ENCODE assay signal across 14 mouse cellular contexts in genomic region chr4:86686564-86686963, GRCm38 (mm10). TPM values are rescaled to one million over a fixed set of nuclear protein-coding genes. Genes with fewer than 3 reads are reported as not detected.
DNase-seq lines count a peak whose midpoint lies in the region; ATAC-seq and TF ChIP-seq lines count a peak whose summit lies in the region.
"Had no signal": no experiment of that assay in that cellular context is flagged by ENCODE, and none has a peak within 500 bp of the region (broad histone marks: within the 10 kb centered on the region; RNA-seq: fewer than 3 reads in every experiment).

No protein-coding gene starts in this region.

- no peaks in the 10 kb centered on the region for H3K79me2 ChIP-seq in MEL (ENCODE audit: control insufficient read depth, insufficient read depth, low read length, poor library complexity)

- peak; percentile 34; the same call in 1 of the 2 replicates for ATAC-seq in lung, embryonic 15.5 days (ENCODE audit: borderline replicate concordance, extremely low read depth, low FRiP score, low TSS enrichment)
- ATAC-seq in megakaryocyte-erythroid progenitor cell, adult 5-6 weeks (replicated peaks; ENCODE audit: low FRiP score, low TSS enrichment, poor library complexity, severe bottlenecking): peak; percentile 66; the same call in 1 of the 2 replicates
- ATAC-seq: midbrain, embryonic 15.5 days had no signal

- TF ChIP-seq RAD21 in MEL (IDR thresholded peaks at IDR 0.05; ENCODE audit: low read depth, low read length): no peak

- no peaks in the 10 kb centered on the region for H3K9me3 ChIP-seq in lung, embryonic 15.5 days
- no peaks in the 10 kb centered on the region for H3K9me3 ChIP-seq in MEL (replicated peaks; ENCODE audit: insufficient read depth, low read length)
- H3K9me3 ChIP-seq: midbrain, embryonic 15.5 days; neural tube, embryonic 12.5 days had no signal

- H3K27ac ChIP-seq in lung, embryonic 15.5 days: peak overlapping the region; percentile 67
- H3K27ac ChIP-seq in MEL (ENCODE audit: control insufficient read depth, low read depth, low read length): peak overlapping the region; percentile 73
- H3K27ac ChIP-seq: midbrain, embryonic 15.5 days; neural tube, embryonic 12.5 days had no signal

- H3K4me1 ChIP-seq in lung, embryonic 15.5 days: peaks cover 27% of the 10 kb centered on the region
- H3K4me1 ChIP-seq in MEL (ENCODE audit: control insufficient read depth in 1 of 2, insufficient read depth in 2 of 2, low read length in 2 of 2): peaks cover 12 to 33% of the 10 kb centered on the region in 2 experiments
- H3K4me1 ChIP-seq: midbrain, embryonic 15.5 days; neural tube, embryonic 12.5 days had no signal

- H3K9ac ChIP-seq in lung, embryonic 15.5 days: no peak overlapping the region
- H3K9ac ChIP-seq in MEL (ENCODE audit: control insufficient read depth, low read depth, low read length, poor library complexity, severe bottlenecking): peak overlapping the region; percentile 56
- H3K9ac ChIP-seq: midbrain, embryonic 15.5 days; neural tube, embryonic 12.5 days had no signal

- no peak overlapping the region for H3K4me3 ChIP-seq in lung, embryonic 15.5 days
- peak overlapping the region; percentile 27 to 33; a peak in 3 of 4 replicates for H3K4me3 ChIP-seq in MEL (ENCODE audit: control insufficient read depth in 1 of 2, insufficient read depth in 1 of 2, low read depth in 2 of 2, low read length in 2 of 2)
- H3K4me3 ChIP-seq: midbrain, embryonic 15.5 days; neural tube, embryonic 12.5 days had no signal

- peak in 1 of 2 experiments; percentile 69; a peak in 2 of 4 replicates for TF ChIP-seq EP300 in MEL (IDR thresholded peaks at IDR 0.05; ENCODE audit: low read depth in 1 of 2, low read length in 2 of 2)

- TF ChIP-seq POLR2A in MEL (IDR thresholded peaks at IDR 0.05; ENCODE audit: control insufficient read depth in 1 of 2, insufficient read depth in 1 of 2, low read depth in 1 of 2, low read length in 2 of 2, poor library complexity in 1 of 2): no peak

- TF ChIP-seq CTCF in MEL (IDR thresholded peaks at IDR 0.05 in 2 of 3, conservative IDR thresholded peaks at IDR 0.05 in 1 of 3; ENCODE audit: control insufficient read depth in 1 of 3, insufficient read depth in 1 of 3, low read depth in 2 of 3, low read length in 3 of 3, poor library complexity in 1 of 3, severe bottlenecking in 1 of 3): no peak

- no peaks in the 10 kb centered on the region for H3K36me3 ChIP-seq in lung, embryonic 15.5 days
- peaks cover 0 to 29% of the 10 kb centered on the region in 2 experiments; a peak in 2 of 4 replicates for H3K36me3 ChIP-seq in MEL (ENCODE audit: control insufficient read depth in 1 of 2, insufficient read depth in 2 of 2, low read length in 2 of 2)
- H3K36me3 ChIP-seq: midbrain, embryonic 15.5 days; neural tube, embryonic 12.5 days had no signal

- H3K27me3 ChIP-seq in lung, embryonic 15.5 days: no peaks in the 10 kb centered on the region
- no peaks in the 10 kb centered on the region for H3K27me3 ChIP-seq in MEL (ENCODE audit: control insufficient read depth in 1 of 2, insufficient read depth in 2 of 2, low read length in 2 of 2)
- H3K27me3 ChIP-seq: midbrain, embryonic 15.5 days; neural tube, embryonic 12.5 days had no signal

- intact Hi-C loops in heart, postnatal 10 days (cut with DNase I): no loop called here
- intact Hi-C loops in heart, postnatal 25 days (cut with DNase I): loop anchor here (2.0 kb wide), 1 partner anchor 16 kb away; the partner anchor contains the start of gene Plin2

- no peak overlapping the region for H3K4me2 ChIP-seq in lung, embryonic 15.5 days
- H3K4me2 ChIP-seq: midbrain, embryonic 15.5 days; neural tube, embryonic 12.5 days had no signal

- 40% methylated on average over 3 of the region's 3 CpGs for WGBS in lung, embryonic 15.5 days

- peak; percentile 48 to 49 for DNase-seq in heart, postnatal 10 days
- no peak for DNase-seq in heart, postnatal 25 days (ENCODE audit: low spot score)
- no peak for DNase-seq in lung, postnatal 10 days
- DNase-seq in MEL (ENCODE audit: low read depth, low spot score): peak; percentile 85
- no peak for DNase-seq in right cerebral cortex, postnatal 14 days
- DNase-seq: cerebellum, adult 9-11 months; kidney, postnatal 36 days; layer of hippocampus, postnatal 36 days; left cerebral cortex, postnatal 4 days; right cerebral cortex, postnatal 4 days had no signal

TF ChIP-seq in MEL, 35 proteins besides CTCF, POLR2A, EP300 and RAD21:
- peak; percentile 83 for TF ChIP-seq GATA1 (IDR thresholded peaks at IDR 0.05; ENCODE audit: low read depth, low read length)
- no peak for TF ChIP-seq USF2 (IDR thresholded peaks at IDR 0.05; ENCODE audit: borderline replicate concordance in 1 of 2, insufficient read depth in 1 of 2, low read depth in 1 of 2, low read length in 2 of 2)
- TF ChIP-seq ETS1 (IDR thresholded peaks at IDR 0.05; ENCODE audit: low read depth, low read length): peak; percentile 97
- TF ChIP-seq SIN3A (IDR thresholded peaks at IDR 0.05; ENCODE audit: low read length): no peak; the same call in 1 of the 2 replicates
- peak; percentile 48; the same call in 1 of the 2 replicates for TF ChIP-seq TCF12 (IDR thresholded peaks at IDR 0.05; ENCODE audit: low read depth, low read length)
- TF ChIP-seq JUND (IDR thresholded peaks at IDR 0.05; ENCODE audit: low read depth, low read length): 0 out of 2 replicates have a peak, but pooled peaks have one; percentile 30

RNA-seq across cellular contexts. Expression of gene Plin2, which starts 16.7 kb away (rescaled TPM):
- total RNA-seq in heart, postnatal 10 days (2021): 100 to 1,000 TPM; 132 to 153 TPM
- 100 to 1,000 TPM; 117 to 120 TPM for total RNA-seq in heart, postnatal 25 days (2021)
- polyA plus RNA-seq in lung, embryonic 15.5 days (2015; fragmentation: Nextera tagmentation; extraction: Ambion mirVana): 124 and 134 TPM in 2 replicates
- 45.9 and 75.9 TPM in 2 replicates for total RNA-seq in MEL (2012; rRNA removed)
- 10 to 100 TPM in 1 of 2 experiments, not detected in 1; 92.2 TPM for polyA plus RNA-seq in MEL (2012; ENCODE audit: insufficient read depth in 1 of 2, insufficient read length in 2 of 2, low read depth in 1 of 2, low replicate concordance in 2 of 2, missing spikeins in 1 of 2)
- 60.3 and 71.1 TPM in 2 replicates for total RNA-seq in megakaryocyte-erythroid progenitor cell, adult 5-6 weeks (2014; fragmentation: Nextera tagmentation)
- total RNA-seq in megakaryocyte-erythroid progenitor cell, adult 5-6 weeks (2017): 80.0 and 80.6 TPM in 2 replicates

Comparison
In these comparisons a context has a peak if more than half of its experiments do, and no peak if none do; other contexts are left out.
1. DNase-seq: peak in heart, postnatal 10 days (2 of 2) and MEL (single experiment); none in heart, postnatal 25 days (single experiment), lung, postnatal 10 days (single experiment) and right cerebral cortex, postnatal 14 days (single experiment).